In genomic region chr8:122726789-122727188, GRCm38 (mm10) we compare ENCODE assay signal across 20 mouse cellular contexts.
"Had no signal": no experiment of that assay in that cellular context is flagged by ENCODE, and none has a peak within 500 bp of the region (broad histone marks: within the 10 kb centered on the region; RNA-seq: fewer than 3 reads in every experiment).

No protein-coding gene starts in this region.

- H3K27ac ChIP-seq: kidney, embryonic 15.5 days; limb, embryonic 12.5 days; limb, embryonic 15.5 days; liver, embryonic 14.5 days; macrophage; midbrain, embryonic 12.5 days; midbrain, embryonic 15.5 days; neural tube, embryonic 12.5 days; neural tube, embryonic 15.5 days had no signal

- H3K4me3 ChIP-seq: kidney, embryonic 15.5 days; limb, embryonic 12.5 days; limb, embryonic 15.5 days; midbrain, embryonic 12.5 days; midbrain, embryonic 15.5 days; neural tube, embryonic 12.5 days; neural tube, embryonic 15.5 days had no signal

- H3K9me3 ChIP-seq: kidney, embryonic 15.5 days; limb, embryonic 12.5 days; limb, embryonic 15.5 days; midbrain, embryonic 12.5 days; midbrain, embryonic 15.5 days; neural tube, embryonic 12.5 days; neural tube, embryonic 15.5 days had no signal

- H3K27me3 ChIP-seq: midbrain, embryonic 15.5 days had no signal

- DNase-seq: kidney, postnatal 10 days; kidney, postnatal 36 days; left cerebral cortex, postnatal 4 days; liver, postnatal 0 days; lung, embryonic 14.5 days; right cerebral cortex, adult 18-20 months; right cerebral cortex, postnatal 14 days; right cerebral cortex, postnatal 4 days; thymus, postnatal 25 days had no signal

- H3K4me2 ChIP-seq: kidney, embryonic 15.5 days; limb, embryonic 12.5 days; limb, embryonic 15.5 days; liver, embryonic 11.5 days; lung, embryonic 14.5 days; midbrain, embryonic 12.5 days; midbrain, embryonic 15.5 days; neural tube, embryonic 12.5 days; neural tube, embryonic 15.5 days had no signal

- H3K4me1 ChIP-seq: neural tube, embryonic 12.5 days had no signal

- H3K9ac ChIP-seq: kidney, embryonic 15.5 days; limb, embryonic 12.5 days; limb, embryonic 15.5 days; liver, embryonic 14.5 days; liver, postnatal 0 days; lung, embryonic 14.5 days; midbrain, embryonic 12.5 days; midbrain, embryonic 15.5 days; neural tube, embryonic 12.5 days; neural tube, embryonic 15.5 days had no signal

- H3K36me3 ChIP-seq: kidney, embryonic 15.5 days; limb, embryonic 12.5 days; limb, embryonic 15.5 days; midbrain, embryonic 12.5 days; midbrain, embryonic 15.5 days; neural tube, embryonic 12.5 days; neural tube, embryonic 15.5 days had no signal

- ATAC-seq: lung, postnatal 0 days had no signal
